Mouse (Mus musculus): ENCODE measurements around the gene Scg3.
A peak's percentile ranks its signal among the peaks of the same experiment; 100 is the strongest.

GRCm38 (mm10) chr9:75632902-75633301 is 51.0 kb downstream of the Scg3 start:
- TF ChIP-seq POLR2A (IDR thresholded peaks at IDR 0.05; ENCODE audit: borderline replicate concordance, extremely low read depth, low read depth, low read length) (no peak), CTCF (IDR thresholded peaks at IDR 0.05; ENCODE audit: insufficient read depth, low read length) (peak; percentile 23; the same call in 1 of the 2 replicates)

Data from lung, adult 2 months (tissue).